Mouse (Mus musculus): Measurements from ENCODE around the gene Nphp4. TPM values are rescaled to one million over a fixed set of nuclear protein-coding genes. Genes with fewer than 3 reads are reported as not detected.

The Nphp4 gene
- total RNA-seq, 2 experiments from 2014 or later, result 18.3 to 21.4 TPM

DNA sequence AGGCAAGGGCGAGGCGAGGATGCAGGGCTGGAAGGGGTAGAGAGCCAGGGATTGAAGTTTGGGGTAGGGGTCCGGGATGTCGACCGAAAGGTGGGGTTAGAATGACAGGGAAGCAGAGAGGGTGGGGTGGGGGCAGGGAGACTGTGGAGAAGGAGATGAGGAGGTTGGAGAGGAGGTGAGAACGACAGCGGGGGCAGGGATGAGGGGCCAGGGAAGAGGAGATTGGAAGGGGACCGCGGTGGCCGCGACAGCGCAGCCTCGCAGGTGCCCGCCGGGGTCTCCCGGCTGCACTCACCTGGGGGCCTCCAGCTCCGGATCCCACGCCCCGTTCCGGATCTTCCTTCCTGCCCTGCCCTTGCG lies 580 bp downstream of the Nphp4 start:
- no peak for DNase-seq (ENCODE audit: low spot score in 2 of 2)
- intact Hi-C loops (cut with DNase I), result loop anchor here (5.0 kb wide), 2 partner anchors 130 to 300 kb away; partner anchors contain the start of gene Acot7

DNA sequence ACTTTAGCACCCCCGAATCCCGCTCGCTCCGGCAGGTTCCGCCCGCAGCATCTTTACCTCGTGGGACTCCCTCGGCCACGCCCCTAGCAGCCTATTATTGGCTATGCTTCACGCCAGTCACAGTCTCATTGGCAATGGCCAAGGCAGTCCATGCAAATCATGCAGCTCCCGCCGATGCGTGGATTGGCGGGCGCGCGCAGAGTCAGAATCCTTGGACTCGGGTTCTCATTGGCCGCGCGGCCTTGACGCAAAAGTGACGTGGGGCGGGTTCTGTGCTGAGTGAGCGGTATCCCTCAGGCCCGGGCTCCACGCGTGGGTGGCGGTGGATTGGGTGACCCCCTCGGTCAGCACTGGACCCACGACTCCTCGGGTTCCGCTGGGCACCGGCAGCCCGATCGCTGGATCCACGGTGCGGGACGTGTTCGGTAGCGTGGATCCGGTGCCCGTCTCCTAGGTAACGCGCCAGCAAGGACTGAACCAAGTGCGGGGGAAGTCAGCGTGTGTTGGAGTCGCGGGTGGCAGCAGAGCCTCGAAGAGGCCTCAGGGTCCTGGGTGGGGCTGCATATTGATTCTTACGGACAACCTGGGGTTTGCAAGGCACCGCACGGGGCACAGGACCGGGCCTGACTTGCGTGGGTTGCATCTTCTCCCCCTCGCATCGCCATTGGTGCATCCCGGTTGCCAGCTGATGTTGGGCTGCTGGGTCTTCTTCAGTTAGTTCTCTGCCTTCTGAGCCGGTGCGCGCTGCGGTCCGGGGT lies 1.1 kb downstream of the Nphp4 start, which contains the start of gene Kcnab2:
Gene Kcnab2, minus strand, starts transcription at position 406 of the 758 bp plus-strand sequence.
- DNase-seq (ENCODE audit: low spot score in 2 of 2), result peak; percentile 100
- intact Hi-C loops (cut with DNase I), result loop anchor here (5.0 kb wide), 2 partner anchors 130 to 300 kb away; partner anchors contain the start of gene Acot7

GRCm38 (mm10) chr4:152478224-152478567 lies 1.7 kb downstream of the Nphp4 start:
- peak in 1 of 2 experiments; percentile 31 for DNase-seq (ENCODE audit: low spot score in 2 of 2)
- intact Hi-C loops (cut with DNase I), result loop anchor here (5.0 kb wide), 2 partner anchors 131 to 301 kb away; partner anchors contain the start of gene Acot7

GRCm38 (mm10) chr4:152480426-152480825 lies 3.9 kb downstream of the Nphp4 start:
- DNase-seq (ENCODE audit: low spot score in 2 of 2), result peak in 1 of 2 experiments; percentile 73
- intact Hi-C loops (cut with DNase I), result loop anchor here (2.0 kb wide), 1 partner anchor 28 kb away; no protein-coding TSS in a partner anchor

DNA sequence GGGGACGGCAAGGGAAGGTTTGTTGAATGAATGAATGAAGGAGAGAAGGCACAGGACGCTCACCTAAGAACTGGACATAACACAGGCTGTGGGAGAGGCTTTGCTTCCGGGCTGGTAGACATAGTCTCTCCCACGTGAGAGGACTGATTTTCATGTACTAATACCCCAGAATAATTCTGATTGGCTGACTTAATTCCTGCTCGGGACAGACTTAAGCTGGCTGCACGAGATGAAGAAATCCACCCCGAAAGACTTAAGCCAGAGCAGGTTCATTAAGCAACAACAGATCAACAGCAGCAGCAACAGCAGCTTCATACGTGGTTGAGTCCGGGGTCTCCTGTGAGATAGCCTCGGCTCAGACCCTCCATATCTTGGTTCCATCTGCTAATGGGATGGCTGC lies 11.5 kb downstream of the Nphp4 start:
- intact Hi-C loops (cut with DNase I), result no loop called here
- no peak for DNase-seq (ENCODE audit: low spot score in 2 of 2)

DNA sequence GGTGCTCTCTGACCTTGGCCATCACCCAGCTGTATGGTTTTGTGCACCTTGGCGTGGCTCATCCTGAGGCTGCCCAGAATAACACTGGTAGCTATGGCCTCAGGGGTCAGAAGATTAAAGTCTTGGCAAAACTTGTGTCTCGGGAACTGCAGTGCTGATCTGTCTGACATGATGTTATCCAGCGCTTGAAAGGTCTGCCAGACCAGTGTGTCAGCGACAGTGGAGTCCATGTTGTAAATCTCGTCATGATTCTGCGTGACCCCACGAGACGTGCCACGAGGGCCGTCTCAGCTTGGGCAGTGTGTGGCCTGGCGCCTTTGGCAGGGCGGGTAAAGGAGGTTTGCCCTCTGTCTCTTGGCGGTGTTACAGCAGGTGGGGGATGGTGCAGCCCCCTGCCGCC lies 13.8 kb downstream of the Nphp4 start:
- no peak for DNase-seq (ENCODE audit: low spot score in 2 of 2)
- intact Hi-C loops (cut with DNase I), result loop anchor here (2.0 to 5.0 kb wide), 2 partner anchors 56 to 153 kb away; partner anchors contain the start of gene Chd5

DNA sequence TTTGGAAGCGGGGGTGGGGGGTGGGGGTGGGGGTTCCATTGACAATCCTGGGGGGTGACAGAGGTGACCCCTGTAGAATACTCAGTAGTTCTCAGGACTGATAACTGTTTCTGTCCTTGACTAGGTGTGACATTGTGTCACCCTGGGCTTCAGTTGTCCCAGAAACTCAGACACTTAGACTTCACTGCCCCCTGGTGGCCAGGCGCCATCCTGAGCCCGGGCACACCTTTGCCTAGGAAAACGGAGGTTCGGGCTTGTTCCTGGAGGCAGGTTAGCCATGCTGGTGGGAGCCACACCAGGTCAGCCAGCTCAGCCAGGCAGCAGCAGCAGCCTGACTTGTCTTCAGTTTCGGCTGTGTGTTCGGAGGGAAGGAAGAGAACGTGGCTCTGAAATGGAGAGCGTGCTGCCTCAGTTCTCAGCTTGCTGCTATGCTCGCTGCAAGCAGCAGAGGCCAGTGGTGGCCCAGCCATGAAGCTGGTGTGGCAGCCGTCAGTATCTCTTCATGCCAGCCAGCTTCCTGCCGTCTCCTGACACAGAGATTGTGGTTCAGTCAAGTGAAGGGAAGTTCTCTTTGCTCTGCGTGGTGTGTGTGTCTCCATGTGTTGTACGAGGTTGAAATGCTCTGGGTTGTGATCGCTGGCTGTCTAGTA lies 14.9 kb downstream of the Nphp4 start:
- peak; percentile 79 to 86 for DNase-seq (ENCODE audit: low spot score in 2 of 2)
- intact Hi-C loops (cut with DNase I), result loop anchor here (2.0 to 5.0 kb wide), 2 partner anchors 57 to 154 kb away; partner anchors contain the start of gene Chd5

DNA sequence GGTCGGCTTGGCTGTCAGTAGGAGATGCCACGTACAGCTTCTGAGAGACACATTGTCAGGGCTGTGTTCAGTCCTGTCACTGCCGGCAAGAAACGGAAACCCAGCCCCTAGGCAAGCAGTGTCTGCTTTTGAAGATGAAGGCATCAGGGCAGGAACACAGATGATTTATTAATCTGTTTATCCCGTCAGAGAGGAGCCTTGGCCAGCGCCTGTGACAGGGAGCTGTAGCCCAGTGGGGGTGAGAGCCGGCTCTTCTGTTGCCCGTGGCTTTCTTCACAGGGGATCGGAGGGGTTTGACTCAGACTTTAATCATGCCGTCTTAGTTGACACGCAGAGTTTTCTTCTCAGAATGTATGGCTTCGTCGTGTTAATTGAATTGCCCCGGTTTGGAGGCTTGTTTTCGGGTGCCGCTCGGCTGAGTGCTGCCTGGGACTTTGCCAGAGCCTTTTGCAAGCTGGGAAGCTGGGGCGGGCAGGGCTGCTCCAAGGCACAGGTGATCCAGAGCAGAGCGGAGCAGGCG lies 17.9 kb downstream of the Nphp4 start:
- intact Hi-C loops (cut with DNase I), result loop anchor here (5.0 kb wide), 1 partner anchor 157 kb away; the partner anchor contains the start of gene Chd5
- no peak for DNase-seq (ENCODE audit: low spot score in 2 of 2)

DNA sequence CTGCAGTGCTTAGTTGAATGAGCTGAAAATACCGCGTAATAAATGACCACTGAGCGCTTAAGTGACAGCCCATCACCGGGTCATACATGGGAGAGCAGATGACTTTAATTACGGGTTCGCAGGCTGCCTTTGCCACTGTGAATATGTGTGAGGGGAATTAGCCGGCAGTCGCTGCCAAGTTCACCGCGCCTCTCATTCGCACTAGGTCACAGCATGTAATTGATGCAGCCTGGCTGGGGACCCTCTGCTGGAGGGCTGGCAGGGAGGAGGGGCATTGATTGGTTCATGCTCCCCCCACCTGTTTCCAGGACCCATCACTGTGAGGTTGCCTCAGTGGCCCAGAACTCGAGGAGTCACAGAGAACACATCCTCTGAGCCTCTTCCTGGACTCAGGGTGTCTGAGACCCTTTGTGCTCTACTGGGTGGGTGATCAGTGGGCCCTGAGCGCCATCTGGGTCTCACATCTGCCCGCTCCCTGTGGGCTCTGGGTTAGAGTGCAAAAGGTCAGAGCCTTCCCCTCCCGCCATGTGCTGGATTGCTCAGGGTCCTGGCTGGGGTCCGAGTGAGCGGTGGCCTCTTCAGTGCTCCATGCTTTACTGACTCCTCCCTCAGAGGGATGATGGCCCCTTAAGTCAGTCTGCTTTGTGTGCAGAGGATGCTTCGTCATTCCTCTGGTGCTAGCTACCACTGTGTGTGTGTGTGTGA lies 35.9 kb downstream of the Nphp4 start:
- DNase-seq (ENCODE audit: low spot score in 2 of 2), result no peak
- intact Hi-C loops (cut with DNase I), result no loop called here

DNA sequence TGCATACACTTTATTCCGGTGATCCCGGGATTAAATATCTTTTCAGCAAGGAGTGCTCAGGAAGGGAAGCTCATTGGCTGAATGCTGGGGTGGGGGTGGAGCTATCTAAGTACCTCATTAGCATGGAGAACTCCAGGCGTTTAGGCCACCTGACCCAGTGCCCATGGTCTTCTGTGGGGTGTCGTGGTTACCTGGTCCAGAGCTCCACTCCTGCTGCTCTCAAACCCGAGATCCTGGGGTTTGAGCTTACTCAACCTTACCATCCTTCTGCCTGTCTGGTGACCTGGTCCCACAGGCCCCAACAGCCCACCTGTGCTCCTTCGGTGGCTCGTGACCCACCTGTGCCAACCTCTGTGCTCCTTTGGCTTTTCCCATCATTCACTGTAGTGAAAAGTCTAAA lies 38.4 kb downstream of the Nphp4 start:
- intact Hi-C loops (cut with DNase I), result no loop called here
- DNase-seq (ENCODE audit: low spot score in 2 of 2), result no peak

DNA sequence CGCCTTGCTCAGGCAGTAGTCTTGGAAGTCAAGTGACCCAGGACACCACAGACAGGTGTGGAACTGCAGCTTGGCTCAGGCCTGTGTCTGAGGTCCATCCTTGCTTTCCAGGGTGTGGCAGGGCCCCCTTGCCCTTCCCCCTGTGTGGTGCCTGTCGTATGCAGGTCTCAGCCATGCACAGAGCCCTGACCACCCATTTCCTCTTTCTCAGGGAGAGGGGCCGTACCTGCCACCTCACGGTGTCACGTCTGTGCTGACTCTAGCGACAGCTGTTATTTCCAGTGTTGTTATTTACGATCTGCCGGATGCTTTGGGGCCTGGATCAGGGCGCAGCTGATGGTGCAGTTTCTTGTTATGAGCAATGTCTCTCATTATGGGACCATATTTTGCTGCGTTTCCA lies 42.6 kb downstream of the Nphp4 start:
- no peak for DNase-seq (ENCODE audit: low spot score in 2 of 2)
- intact Hi-C loops (cut with DNase I), result no loop called here

GRCm38 (mm10) chr4:152520083-152520482 lies 43.6 kb downstream of the Nphp4 start:
- peak; percentile 65 to 83 for DNase-seq (ENCODE audit: low spot score in 2 of 2)

DNA sequence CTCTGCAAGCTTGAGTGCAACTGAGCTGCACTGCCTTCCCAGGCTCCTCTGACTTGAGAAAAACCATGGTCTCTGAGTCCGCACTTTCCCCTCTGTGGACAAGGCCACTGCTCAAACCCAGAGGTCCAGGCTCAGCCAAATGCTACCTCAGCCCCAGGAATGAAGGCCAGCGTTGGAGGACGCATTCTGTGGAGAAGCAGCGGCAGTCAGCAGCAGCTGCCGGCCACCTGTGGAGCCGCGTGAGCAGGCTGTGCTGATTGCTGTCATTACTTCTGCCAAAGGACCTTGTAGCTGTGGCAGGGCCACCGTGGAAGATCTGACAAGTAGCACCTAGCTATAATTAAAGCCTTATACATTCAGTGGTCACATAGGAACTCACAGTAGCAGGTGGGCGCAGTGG lies 56.4 kb downstream of the Nphp4 start:
- intact Hi-C loops (cut with DNase I), result loop anchor here (10.0 kb wide), 1 partner anchor 1412 kb away; no protein-coding TSS in a partner anchor
- no peak for DNase-seq (ENCODE audit: low spot score in 2 of 2)

More at GRCm38 (mm10) chr4:152520083-152520482, 43.6 kb downstream of the Nphp4 start:
- intact Hi-C loops (cut with DNase I), result no loop called here

DNA sequence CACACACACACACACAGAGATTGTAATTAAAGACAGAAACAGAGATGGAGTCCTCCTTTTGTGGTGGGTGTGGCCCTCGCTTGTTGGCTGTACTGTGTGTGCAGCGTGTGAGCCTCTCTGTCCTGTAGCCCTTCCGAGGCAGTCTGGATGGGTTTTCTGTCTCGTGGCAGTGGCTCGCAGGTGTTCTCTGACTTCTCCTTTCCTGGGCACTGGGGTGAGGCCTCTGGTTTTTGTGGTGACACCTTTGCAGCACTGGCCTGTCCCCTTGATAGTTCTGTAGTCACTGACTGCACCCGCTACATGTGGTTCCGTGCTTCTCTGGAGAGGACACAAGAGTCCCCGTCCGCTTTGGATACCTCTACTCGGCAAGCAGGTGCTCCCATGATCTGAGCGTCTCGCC lies 63.2 kb downstream of the Nphp4 start:
- no peak for DNase-seq (ENCODE audit: low spot score in 2 of 2)
- intact Hi-C loops (cut with DNase I), result loop anchor here (10.0 kb wide), 1 partner anchor 1405 kb away; no protein-coding TSS in a partner anchor

DNA sequence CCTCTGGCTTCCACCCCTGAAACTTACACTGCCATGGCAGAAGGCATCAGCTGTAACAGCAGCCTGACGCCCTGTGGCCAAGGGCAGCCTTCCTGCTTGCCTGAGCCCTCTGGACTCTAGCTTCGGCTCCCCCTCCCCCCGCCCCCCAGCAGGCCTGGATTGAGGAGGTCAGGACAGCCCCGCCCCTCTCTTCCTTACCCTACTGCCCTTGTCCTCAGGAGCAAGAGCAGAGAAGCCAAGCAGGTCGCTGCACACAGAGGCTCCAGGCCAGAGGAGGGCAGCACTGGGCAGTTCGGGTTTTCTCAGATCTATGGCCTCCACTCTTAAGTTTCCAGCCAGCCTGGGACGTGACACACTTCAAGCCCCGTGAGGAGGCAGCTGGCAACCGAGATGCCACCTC lies 64.7 kb downstream of the Nphp4 start:
- intact Hi-C loops (cut with DNase I), result no loop called here
- DNase-seq (ENCODE audit: low spot score in 2 of 2), result no peak

GRCm38 (mm10) chr4:152542447-152542846 lies 65.9 kb downstream of the Nphp4 start:
- no peak for DNase-seq (ENCODE audit: low spot score in 2 of 2)
- intact Hi-C loops (cut with DNase I), result no loop called here

- intact Hi-C loops (cut with DNase I), result loop anchor here (5.0 kb wide), 2 partner anchors 76 to 936 kb away; partner anchors contain the start of gene Ajap1
- no peak for DNase-seq (ENCODE audit: low spot score in 2 of 2)
Observed at GRCm38 (mm10) chr4:152546481-152546880, 70.0 kb downstream of the Nphp4 start.

DNA sequence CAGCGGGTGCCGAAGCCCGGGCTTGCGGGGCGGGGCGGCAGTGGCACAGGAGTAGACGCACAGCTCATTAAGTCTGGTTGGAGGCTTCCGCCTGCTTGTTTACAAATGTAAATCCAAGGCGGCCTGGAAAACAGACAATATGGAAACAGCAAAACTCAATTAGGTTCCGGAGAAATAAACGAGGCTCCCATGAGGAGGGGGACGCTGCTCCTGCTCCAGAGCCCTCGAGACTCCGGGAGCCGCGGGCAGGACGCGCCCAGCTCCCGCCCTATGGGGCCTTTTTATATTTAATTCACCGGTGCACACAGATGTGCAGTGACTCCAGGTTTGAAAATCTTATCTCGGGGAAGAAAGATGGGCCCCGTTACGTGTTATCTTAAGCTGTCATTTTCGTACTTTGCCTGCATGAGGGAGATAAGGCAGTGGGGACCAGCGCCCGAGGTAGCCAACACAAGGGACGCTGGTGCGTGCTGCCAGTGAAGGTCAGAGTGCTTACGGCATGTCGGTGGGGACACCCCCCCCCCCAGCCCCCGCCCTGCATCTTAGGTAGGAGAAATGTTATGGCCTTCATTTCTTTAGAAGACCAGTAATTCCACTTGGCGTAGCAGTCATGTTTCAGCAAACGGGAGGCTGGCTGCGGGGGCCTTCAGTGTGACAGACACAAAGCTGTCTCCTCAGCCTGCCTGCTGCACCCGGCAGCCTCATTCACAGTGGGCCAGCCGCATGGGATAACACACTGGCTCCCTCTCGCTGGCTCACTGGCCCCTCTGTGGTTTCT lies 71.6 kb downstream of the Nphp4 start:
- peak in 1 of 2 experiments; percentile 62 for DNase-seq (ENCODE audit: low spot score in 2 of 2)
- intact Hi-C loops (cut with DNase I), result loop anchor here (5.0 kb wide), 2 partner anchors 74 to 934 kb away; partner anchors contain the start of gene Ajap1
